Mouse (Mus musculus) embryonic facial prominence, embryonic 10.5 days (tissue): ENCODE results near the gene Gprc5a. TPM values are rescaled to one million over a fixed set of nuclear protein-coding genes. Genes with fewer than 3 reads are reported as not detected.

Source experiments
- DNase-seq: peaks from one replicate; pipeline ENCODE4 v3.0.0-alpha.2; 2017; ENCODE audit warnings: low spot score
- H3K27ac ChIP-seq: fragments of 300-500 bp; sonication (generic); replicated peaks from 2 replicates; pipeline ENCODE4 v1.5.1; 2016; ENCODE audit warnings: mild to moderate bottlenecking
- H3K27me3 ChIP-seq: fragments of 300-500 bp; sonication (generic); replicated peaks from 2 replicates; pipeline ENCODE4 v1.6.1; 2016; ENCODE audit warnings: low read depth, mild to moderate bottlenecking; ENCODE audit not compliant: poor library complexity, severe bottlenecking
- H3K36me3 ChIP-seq: fragments of 300-500 bp; sonication (generic); replicated peaks from 2 replicates; pipeline ENCODE4 v1.6.1; 2016; ENCODE audit warnings: mild to moderate bottlenecking, moderate library complexity
- H3K4me1 ChIP-seq: fragments of 300-500 bp; sonication (generic); 2 replicates; pipeline ENCODE4 v1.6.1; 2016
- H3K4me3 ChIP-seq: fragments of 300-500 bp; sonication (generic); 2 replicates; pipeline ENCODE4 v1.5.1; 2016; ENCODE audit warnings: mild to moderate bottlenecking, moderate library complexity
- H3K9me3 ChIP-seq: fragments of 300-500 bp; sonication (generic); 2 replicates; pipeline ENCODE4 v1.6.1; 2016; ENCODE audit warnings: mild to moderate bottlenecking
- WGBS: fragments of 180-500 bp; shearing (Covaris S2); methylation state at CpG from one replicate; pipeline ENCODE4 v1.1.7; 2016; 5-methylcytosine and 5-hydroxymethylcytosine counted together
- polyA plus RNA-seq: library from polyadenylated mRNA; unstranded; fragments of >200 nt; fragmentation: Nextera tagmentation; extraction: Ambion mirVana; gene quantifications from 2 replicates; pipeline ENCODE4 v1.2.1, GENCODE M21; 2016

Gprc5a gene
- polyA plus RNA-seq, 1 experiment from 2014 or later, result 2.8 TPM

GRCm38 (mm10) chr6:135083991-135084502 is 18.6 kb downstream of the Gprc5a start:
- Histone ChIP-seq H3K4me1 (peaks cover 5% of the 10 kb centered on the region; the same call in 1 of the 2 replicates), H3K9me3 (no peaks in the 10 kb centered on the region), H3K4me3 (no peak overlapping the region), H3K27me3 (peaks cover 4% of the 10 kb centered on the region; the same call in 1 of the 2 replicates), H3K36me3 (no peaks in the 10 kb centered on the region), H3K27ac (no peak overlapping the region)
- DNase-seq, result no peak
- 62% methylated on average over 10 of the region's 10 CpGs for WGBS

DNA sequence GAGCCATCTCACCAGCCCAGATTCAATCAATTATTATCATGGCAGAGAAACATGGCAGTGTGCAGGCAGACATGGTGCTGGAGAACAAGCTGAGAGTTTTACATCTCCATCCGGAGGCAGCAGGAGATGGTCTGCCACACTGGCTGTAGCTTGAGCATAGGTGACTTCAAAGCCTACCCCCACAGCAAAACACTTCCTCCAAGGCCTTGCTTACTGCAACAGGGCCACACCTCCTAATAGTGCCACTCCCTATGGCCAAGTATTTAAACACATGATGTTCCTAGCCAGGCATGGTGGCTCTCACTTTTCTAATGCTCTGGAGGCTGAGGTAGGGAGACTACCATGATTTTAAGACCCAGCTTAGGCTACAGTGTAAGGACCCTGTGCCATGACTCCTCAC is 20.3 kb downstream of the Gprc5a start:
- Histone ChIP-seq H3K27me3 (peaks cover 7% of the 10 kb centered on the region; the same call in 1 of the 2 replicates), H3K27ac (no peak overlapping the region), H3K9me3 (no peaks in the 10 kb centered on the region), H3K4me1 (peaks cover 7% of the 10 kb centered on the region; the same call in 1 of the 2 replicates), H3K36me3 (no peaks in the 10 kb centered on the region), H3K4me3 (no peak overlapping the region)
- WGBS, result 91% methylated on average over 1 of the region's 1 CpGs
- DNase-seq, result no peak

- H3K4me3 ChIP-seq, result no peak overlapping the region; the same call in 1 of the 2 replicates
- H3K36me3 ChIP-seq, result no peaks in the 10 kb centered on the region
- peaks cover 7% of the 10 kb centered on the region; the same call in 1 of the 2 replicates for H3K4me1 ChIP-seq
- peak; percentile 88 for DNase-seq
- H3K27me3 ChIP-seq, result peaks cover 7% of the 10 kb centered on the region; the same call in 1 of the 2 replicates
- WGBS, result 30% methylated on average over 19 of the region's 19 CpGs
- H3K27ac ChIP-seq, result no peak overlapping the region
- H3K9me3 ChIP-seq, result no peaks in the 10 kb centered on the region
Measured at GRCm38 (mm10) chr6:135087721-135088451, 22.4 kb downstream of the Gprc5a start.

DNA sequence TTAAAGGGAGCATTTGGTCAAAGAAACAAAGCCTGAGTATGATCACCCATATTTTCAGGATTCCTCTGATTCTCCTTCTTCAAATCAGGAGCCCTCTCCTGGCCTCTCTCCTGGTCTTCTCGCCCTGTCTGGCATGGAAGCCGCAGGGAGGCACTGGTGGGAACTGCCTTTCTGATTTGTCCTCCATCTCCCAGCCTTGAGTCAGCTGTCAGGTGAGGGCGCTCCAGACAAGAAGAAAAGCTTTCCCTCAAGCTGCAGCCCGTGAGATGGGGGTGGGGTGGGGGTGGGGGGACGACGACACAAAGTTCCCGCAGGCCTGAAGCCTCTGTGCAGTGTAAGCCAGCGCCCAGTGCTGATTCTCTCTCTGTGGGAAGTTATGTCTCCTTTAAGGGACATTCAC is 24.3 kb downstream of the Gprc5a start:
- no peaks in the 10 kb centered on the region for H3K36me3 ChIP-seq
- no peak overlapping the region for H3K27ac ChIP-seq
- DNase-seq, result peak; percentile 21
- peaks cover 7% of the 10 kb centered on the region; the same call in 1 of the 2 replicates for H3K4me1 ChIP-seq
- WGBS, result 18% methylated on average over 8 of the region's 8 CpGs
- no peaks in the 10 kb centered on the region for H3K9me3 ChIP-seq
- peaks cover 7% of the 10 kb centered on the region; the same call in 1 of the 2 replicates for H3K27me3 ChIP-seq
- no peak overlapping the region for H3K4me3 ChIP-seq

GRCm38 (mm10) chr6:135090661-135091060 is 25.2 kb downstream of the Gprc5a start:
- H3K36me3 ChIP-seq, result no peaks in the 10 kb centered on the region
- DNase-seq, result no peak
- WGBS, result 81% methylated on average over 4 of the region's 4 CpGs

DNA sequence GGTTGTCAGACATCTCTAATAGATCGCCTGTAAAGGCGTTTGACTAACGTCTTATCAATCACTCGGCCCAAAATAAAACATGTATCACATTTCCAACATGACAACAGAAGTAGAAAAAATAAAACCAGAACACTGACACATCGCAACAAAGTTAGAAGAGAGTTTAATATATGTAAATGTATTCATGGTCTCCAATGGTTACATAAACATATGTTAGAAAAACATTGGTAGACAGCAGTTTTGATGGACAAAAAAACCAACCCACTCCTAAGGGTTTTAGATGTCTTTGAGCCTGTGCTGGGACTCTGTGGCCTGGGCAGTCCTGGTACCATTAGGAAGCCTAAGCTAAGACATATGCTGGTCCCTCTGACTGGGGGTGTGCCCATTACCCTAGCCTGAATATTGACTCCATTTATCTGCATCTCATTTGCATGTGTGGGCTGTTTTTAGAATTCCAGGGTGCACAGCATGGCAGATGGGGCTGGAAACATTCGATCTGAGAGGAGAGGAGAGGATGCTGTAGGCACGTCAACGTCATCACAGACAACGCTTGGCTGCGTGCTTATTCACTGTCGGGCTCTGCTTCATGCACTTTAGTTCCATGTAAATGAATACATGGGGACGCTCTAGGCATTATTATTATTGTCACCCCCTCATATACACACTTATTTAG is 27.5 kb downstream of the Gprc5a start:
- Histone ChIP-seq H3K4me3 (no peak overlapping the region), H3K4me1 (peaks cover 6% of the 10 kb centered on the region; the same call in 1 of the 2 replicates), H3K27ac (no peak overlapping the region), H3K9me3 (no peaks in the 10 kb centered on the region), H3K36me3 (no peaks in the 10 kb centered on the region), H3K27me3 (peaks cover 7% of the 10 kb centered on the region; the same call in 1 of the 2 replicates)
- WGBS, result 89% methylated on average over 12 of the region's 12 CpGs
- no peak for DNase-seq

More at GRCm38 (mm10) chr6:135090661-135091060, 25.2 kb downstream of the Gprc5a start:
- H3K9me3 ChIP-seq, result no peaks in the 10 kb centered on the region
- H3K27ac ChIP-seq, result no peak overlapping the region
- peaks cover 7% of the 10 kb centered on the region; the same call in 1 of the 2 replicates for H3K27me3 ChIP-seq
- H3K4me3 ChIP-seq, result no peak overlapping the region
- peaks cover 7% of the 10 kb centered on the region; the same call in 1 of the 2 replicates for H3K4me1 ChIP-seq

DNA sequence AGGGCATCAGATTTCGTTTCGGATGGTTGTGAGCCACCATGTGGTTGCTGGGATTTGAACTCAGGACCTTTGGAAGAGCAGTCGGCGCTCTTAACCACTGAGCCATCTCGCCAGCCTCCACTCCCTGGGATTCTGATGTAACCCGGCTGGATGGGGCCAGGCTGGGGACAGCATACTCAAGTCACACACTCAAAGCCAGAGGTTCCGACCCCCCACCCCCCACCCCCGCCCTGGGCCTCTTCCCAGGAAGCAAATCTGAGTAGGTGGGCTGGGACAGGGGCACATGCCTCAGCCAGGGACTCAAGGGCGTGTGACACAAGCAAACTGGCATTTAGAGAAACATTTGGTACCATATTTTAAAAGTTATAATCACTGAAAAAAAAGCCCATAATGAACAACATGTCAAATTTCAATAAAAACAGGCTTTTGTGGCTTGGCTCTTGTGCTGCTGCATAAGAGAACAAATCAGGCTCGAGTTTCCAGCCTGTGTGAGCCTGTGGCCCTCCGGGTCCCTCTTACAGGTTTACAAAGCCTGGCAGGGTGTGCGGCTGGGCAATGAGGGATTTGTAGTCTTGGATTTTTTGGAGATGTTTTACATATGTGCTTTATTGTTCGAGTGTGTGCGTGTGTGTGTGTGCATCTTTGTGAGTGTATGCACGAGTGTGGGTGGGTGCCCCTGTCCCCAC is 35.5 kb downstream of the Gprc5a start:
- H3K27ac ChIP-seq, result no peak overlapping the region
- no peaks in the 10 kb centered on the region for H3K4me1 ChIP-seq
- no peak for DNase-seq
- H3K4me3 ChIP-seq, result no peak overlapping the region
- H3K36me3 ChIP-seq, result no peaks in the 10 kb centered on the region
- H3K9me3 ChIP-seq, result no peaks in the 10 kb centered on the region
- H3K27me3 ChIP-seq, result peaks cover 5% of the 10 kb centered on the region; the same call in 1 of the 2 replicates
- WGBS, result 76% methylated on average over 15 of the region's 15 CpGs

- WGBS, result 83% methylated on average over 5 of the region's 5 CpGs
- H3K36me3 ChIP-seq, result no peaks in the 10 kb centered on the region
- no peak for DNase-seq
- no peaks in the 10 kb centered on the region for H3K9me3 ChIP-seq
- H3K27me3 ChIP-seq, result peaks cover 5% of the 10 kb centered on the region; the same call in 1 of the 2 replicates
- H3K27ac ChIP-seq, result no peak overlapping the region
- no peak overlapping the region for H3K4me3 ChIP-seq
- no peaks in the 10 kb centered on the region for H3K4me1 ChIP-seq
Measured at GRCm38 (mm10) chr6:135102736-135103303, 37.4 kb downstream of the Gprc5a start.

- 89% methylated on average over 6 of the region's 6 CpGs for whole genome bisulfite sequencing
- no peak for DNase-seq
- no peak overlapping the region for H3K4me3 ChIP-seq
- no peaks in the 10 kb centered on the region for H3K9me3 ChIP-seq
- no peaks in the 10 kb centered on the region for H3K36me3 ChIP-seq
- H3K4me1 ChIP-seq, result no peaks in the 10 kb centered on the region
- H3K27me3 ChIP-seq, result peaks cover 6% of the 10 kb centered on the region; the same call in 1 of the 2 replicates
- H3K27ac ChIP-seq, result no peak overlapping the region
Measured at GRCm38 (mm10) chr6:135107014-135107413, 41.6 kb downstream of the Gprc5a start.

DNA sequence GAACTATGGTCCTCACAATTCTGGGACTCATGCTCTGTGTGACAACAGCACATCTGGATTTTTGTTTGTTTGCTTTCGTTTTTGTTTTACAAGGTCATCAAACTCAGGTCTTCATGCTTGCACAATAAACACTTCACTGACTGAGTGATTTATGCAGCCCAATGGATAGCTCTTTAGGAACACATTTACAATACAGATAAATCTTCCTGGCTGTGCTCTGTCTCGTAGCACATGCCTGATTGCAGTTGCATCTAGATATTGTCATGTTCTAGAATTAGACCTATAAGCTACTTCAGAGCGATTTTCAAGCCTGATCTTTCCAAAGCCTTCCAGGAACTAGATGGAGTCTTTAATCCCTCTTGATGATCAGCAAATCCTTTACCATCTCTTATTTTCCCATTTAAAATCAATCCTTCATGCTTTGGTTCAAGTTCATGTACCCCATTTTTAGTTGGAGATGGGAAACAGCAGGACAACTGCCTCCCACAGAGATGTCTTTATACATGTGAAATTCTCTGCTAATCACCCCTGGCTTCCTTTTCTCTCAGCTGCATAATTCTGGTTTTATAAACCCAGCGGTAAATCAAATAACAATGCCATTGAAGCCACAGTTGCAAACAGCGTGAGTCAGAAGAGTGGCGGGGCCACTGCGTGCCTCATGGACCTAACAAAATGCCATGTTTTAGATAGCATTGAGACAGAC is 47.1 kb downstream of the Gprc5a start:
- Histone ChIP-seq H3K4me3 (no peak overlapping the region), H3K4me1 (0 out of 2 replicates have a peak, but pooled peaks cover 5% of the 10 kb centered on the region), H3K9me3 (no peaks in the 10 kb centered on the region), H3K27me3 (0 out of 2 replicates have a peak, but pooled peaks cover 4% of the 10 kb centered on the region), H3K27ac (no peak overlapping the region), H3K36me3 (no peaks in the 10 kb centered on the region)
- 29% methylated on average over 7 of the region's 7 CpGs for WGBS
- DNase-seq, result no peak

GRCm38 (mm10) chr6:135113114-135113436 is 47.6 kb downstream of the Gprc5a start:
- Histone ChIP-seq H3K27me3 (0 out of 2 replicates have a peak, but pooled peaks cover 4% of the 10 kb centered on the region), H3K27ac (no peak overlapping the region), H3K36me3 (no peaks in the 10 kb centered on the region), H3K9me3 (no peaks in the 10 kb centered on the region), H3K4me3 (no peak overlapping the region), H3K4me1 (0 out of 2 replicates have a peak, but pooled peaks cover 5% of the 10 kb centered on the region)
- WGBS, result 32% methylated on average over 6 of the region's 6 CpGs
- no peak for DNase-seq
